Mouse (Mus musculus): ENCODE measurements around the gene Gal3st3. TPM values are rescaled to one million over a fixed set of nuclear protein-coding genes. Genes with fewer than 3 reads are reported as not detected.
"Not testable (repeated sequence)": the region's sequence is repeated elsewhere in the genome, so short reads cannot be mapped to it uniquely, and the experiment has no call there.

Gene Gal3st3
- total RNA-seq, 2 experiments from 2014 or later = 0.27 to 0.51 TPM

- DNase-seq = no peak
Observed at GRCm38 (mm10) chr19:5306968-5307734, 9.0 kb downstream of the Gal3st3 start.

- no peak for DNase-seq
Observed at GRCm38 (mm10) chr19:5309025-5309424, 10.9 kb downstream of the Gal3st3 start.

- no peak for DNase-seq
Observed at GRCm38 (mm10) chr19:5313189-5313588, 15.1 kb downstream of the Gal3st3 start.

- DNase-seq = no peak
Observed at GRCm38 (mm10) chr19:5323801-5324200, 25.7 kb downstream of the Gal3st3 start.

GRCm38 (mm10) chr19:5327970-5328369, 29.8 kb downstream of the Gal3st3 start:
- no peak for DNase-seq

- DNase-seq = no peak
Observed at GRCm38 (mm10) chr19:5334741-5335140, 36.6 kb downstream of the Gal3st3 start.

GRCm38 (mm10) chr19:5335441-5335840, 37.3 kb downstream of the Gal3st3 start, which contains the start of gene Catsper1:
Gene Catsper1 (plus strand): TSS chr19:5335741.
- DNase-seq = no peak

GRCm38 (mm10) chr19:5337975-5338374, 39.8 kb downstream of the Gal3st3 start:
- peak; percentile 88 for DNase-seq

GRCm38 (mm10) chr19:5341360-5341759, 43.2 kb downstream of the Gal3st3 start:
- DNase-seq = no peak

GRCm38 (mm10) chr19:5345297-5346131, 47.4 kb downstream of the Gal3st3 start:
- DNase-seq = no peak

- no peak for DNase-seq
Observed at GRCm38 (mm10) chr19:5348064-5348463, 49.9 kb downstream of the Gal3st3 start.

GRCm38 (mm10) chr19:5348526-5349501, 50.7 kb downstream of the Gal3st3 start:
- DNase-seq = no peak

- not testable (repeated sequence) for DNase-seq
Observed at GRCm38 (mm10) chr19:5349502-5349873, 51.4 kb downstream of the Gal3st3 start, which contains the start of gene Cst6. Gene Cst6 (minus strand): TSS chr19:5349574.

GRCm38 (mm10) chr19:5353609-5354008, 55.5 kb downstream of the Gal3st3 start:
- DNase-seq = no peak

GRCm38 (mm10) chr19:5356080-5356479, 57.9 kb downstream of the Gal3st3 start:
- no peak for DNase-seq

Other genes starting within 250 kb of the Gal3st3 start
- gene Rin1, start 247.8 kb upstream of the Gal3st3 start, total RNA-seq (2021) = 1 to 10 TPM; 1.7 to 3.7 TPM
- 10 to 100 TPM; 28.1 to 37.5 TPM for gene Cd248, start 230.3 kb upstream of the Gal3st3 start, total RNA-seq (2021)
- 1 to 10 TPM; 2.4 to 3.2 TPM for gene Tmem151a, start 212.8 kb upstream of the Gal3st3 start, total RNA-seq (2021)
- gene Yif1a, start 209.8 kb upstream of the Gal3st3 start, total RNA-seq (2021) = 10 to 100 TPM; 88.3 to 96.8 TPM
- 1 to 10 TPM; 5.0 to 5.1 TPM for gene Cnih2, start 199.8 kb upstream of the Gal3st3 start, total RNA-seq (2021)
- 100 to 1,000 TPM; 179 to 197 TPM for gene Rab1b, start 191.3 kb upstream of the Gal3st3 start, total RNA-seq (2021)
- 10 to 100 TPM; 28.0 to 40.2 TPM for gene Klc2, start 179.8 kb upstream of the Gal3st3 start, total RNA-seq (2021)
- gene Pacs1, start 25.2 kb upstream of the Gal3st3 start, total RNA-seq (2021) = 10 to 100 TPM; 23.3 to 28.7 TPM
- 100 to 1,000 TPM; 149 to 167 TPM for gene Sf3b2, start 2.9 kb upstream of the Gal3st3 start, total RNA-seq (2021)
- not detected for gene Catsper1, start 37.4 kb downstream of the Gal3st3 start, total RNA-seq (2021)
- gene Cst6, start 51.2 kb downstream of the Gal3st3 start, total RNA-seq (2021) = 1 to 10 TPM; 1.4 to 2.4 TPM
- 10 to 100 TPM; 33.6 to 37.8 TPM for gene Eif1ad, start 68.4 kb downstream of the Gal3st3 start, total RNA-seq (2021)
- gene Banf1, start 68.8 kb downstream of the Gal3st3 start, total RNA-seq (2021) = 100 to 1,000 TPM; 165 to 169 TPM
- gene Sart1, start 90.4 kb downstream of the Gal3st3 start, total RNA-seq (2021) = 10 to 100 TPM; 63.6 to 65.1 TPM
- not detected for gene Tsga10ip, start 104.2 kb downstream of the Gal3st3 start, total RNA-seq (2021)
- 100 to 1,000 TPM; 246 to 264 TPM for gene Drap1, start 126.6 kb downstream of the Gal3st3 start, total RNA-seq (2021)
- 10 to 100 TPM; 42.5 to 43.8 TPM for gene AI837181, start 126.8 kb downstream of the Gal3st3 start, total RNA-seq (2021)
- gene Fosl1, start 149.2 kb downstream of the Gal3st3 start, total RNA-seq (2021) = under 1 TPM in 1 of 2 experiments, not detected in 1; 0.18 TPM
- 10 to 100 TPM in 1 of 2 experiments, 1 to 10 TPM in 1; 9.4 to 11.5 TPM for gene Ccdc85b, start 159.6 kb downstream of the Gal3st3 start, total RNA-seq (2021)
- gene Fibp, start 162.3 kb downstream of the Gal3st3 start, total RNA-seq (2021) = 10 to 100 TPM; 74.9 to 99.3 TPM
- gene Ctsw, start 170.2 kb downstream of the Gal3st3 start, total RNA-seq (2021) = 1 to 10 TPM; 1.4 to 1.8 TPM
- gene Efemp2, start 175.6 kb downstream of the Gal3st3 start, total RNA-seq (2021) = 10 to 100 TPM; 48.8 to 50.9 TPM
- gene Mus81, start 190.1 kb downstream of the Gal3st3 start, total RNA-seq (2021) = 10 to 100 TPM; 25.2 to 27.4 TPM
- 100 to 1,000 TPM; 651 to 659 TPM for gene Cfl1, start 192.1 kb downstream of the Gal3st3 start, total RNA-seq (2021)
- 1 to 10 TPM; 1.2 to 2.7 TPM for gene 1700020D05Rik, start 205.5 kb downstream of the Gal3st3 start, total RNA-seq (2021)
- 10 to 100 TPM in 1 of 2 experiments, 1 to 10 TPM in 1; 8.0 to 12.3 TPM for gene Snx32, start 212.2 kb downstream of the Gal3st3 start, total RNA-seq (2021)

Data from adrenal gland, postnatal 10 days (tissue).